Mouse (Mus musculus): Measurements from ENCODE around the gene Rac2.

Gene Rac2

GRCm38 (mm10) chr15:78591680-78592451 lies 19.3 kb upstream of the Rac2 start:
- in situ Hi-C loops (cut with MboI; ENCODE audit: low pct_unique_long_range_greater_than_20kb in 1 of 2, low sequenced_read_pairs in 2 of 2, unreplicated experiment in 1 of 2) = no loop called here

GRCm38 (mm10) chr15:78590785-78591184 lies 18.2 kb upstream of the Rac2 start:
- in situ Hi-C loops (cut with MboI; ENCODE audit: low pct_unique_long_range_greater_than_20kb in 1 of 2, low sequenced_read_pairs in 2 of 2, unreplicated experiment in 1 of 2) = no loop called here

- in situ Hi-C loops (cut with MboI; ENCODE audit: low pct_unique_long_range_greater_than_20kb in 1 of 2, low sequenced_read_pairs in 2 of 2, unreplicated experiment in 1 of 2) = loop anchor here in 1 of 2 experiments (5.0 kb wide), 1 partner anchor 43 kb away; no protein-coding TSS in a partner anchor
Measured at GRCm38 (mm10) chr15:78589936-78590335, 17.4 kb upstream of the Rac2 start.

GRCm38 (mm10) chr15:78588900-78589299 lies 16.3 kb upstream of the Rac2 start:
- in situ Hi-C loops (cut with MboI; ENCODE audit: low pct_unique_long_range_greater_than_20kb in 1 of 2, low sequenced_read_pairs in 2 of 2, unreplicated experiment in 1 of 2) = loop anchor here in 1 of 2 experiments (5.0 kb wide), 1 partner anchor 42 kb away; no protein-coding TSS in a partner anchor

- in situ Hi-C loops (cut with MboI; ENCODE audit: low pct_unique_long_range_greater_than_20kb in 1 of 2, low sequenced_read_pairs in 2 of 2, unreplicated experiment in 1 of 2) = loop anchor here in 1 of 2 experiments (5.0 kb wide), 1 partner anchor 41 kb away; no protein-coding TSS in a partner anchor
Measured at GRCm38 (mm10) chr15:78588049-78588448, 15.5 kb upstream of the Rac2 start.

DNA sequence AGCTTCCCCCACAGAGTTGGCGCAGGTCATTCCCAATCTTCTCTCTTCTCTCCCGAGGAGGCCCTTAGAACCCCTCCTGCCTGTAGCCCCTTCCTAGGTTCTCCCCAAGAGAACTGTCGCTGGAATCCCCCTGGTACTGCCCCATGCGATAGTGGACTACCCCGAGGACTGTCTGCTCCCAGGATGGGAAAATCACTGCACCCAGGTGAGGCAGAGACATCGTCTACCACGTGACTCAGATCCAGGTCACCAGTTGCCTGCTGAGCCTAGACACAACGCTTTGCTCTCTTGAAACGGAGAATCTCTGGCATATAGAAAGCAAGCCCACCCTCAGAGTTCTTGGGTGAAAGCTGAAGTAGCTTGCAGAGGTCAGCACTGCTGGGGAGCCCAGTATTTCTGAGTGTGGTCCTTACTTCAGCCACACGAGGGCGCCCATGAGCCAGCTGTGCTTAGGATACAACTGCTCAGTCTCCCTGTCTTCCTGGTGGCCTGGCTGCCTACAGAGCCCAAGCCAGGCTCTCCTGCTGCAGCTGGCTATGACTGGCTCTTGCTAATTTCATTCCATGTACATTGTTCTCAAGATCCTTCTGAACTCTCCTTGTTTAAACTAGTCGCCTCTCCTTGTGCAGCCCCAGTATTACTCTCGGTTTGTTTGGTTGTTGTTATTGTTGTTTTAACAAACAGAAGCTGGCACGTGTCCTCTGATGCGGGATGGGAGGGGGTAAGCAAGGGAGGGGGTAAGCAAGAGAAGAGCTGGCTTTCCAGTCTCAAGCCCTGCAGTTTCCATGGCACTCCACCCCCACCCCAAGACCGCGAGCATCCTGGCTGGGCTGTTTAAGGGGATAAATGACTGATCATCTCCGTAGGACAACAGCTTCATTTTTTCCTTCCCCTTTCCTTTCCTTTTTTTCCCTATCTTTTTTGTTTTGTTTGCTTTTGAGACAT lies 14.7 kb upstream of the Rac2 start:
- in situ Hi-C loops (cut with MboI; ENCODE audit: low pct_unique_long_range_greater_than_20kb in 1 of 2, low sequenced_read_pairs in 2 of 2, unreplicated experiment in 1 of 2) = loop anchor here in 1 of 2 experiments (5.0 kb wide), 1 partner anchor 40 kb away; no protein-coding TSS in a partner anchor

DNA sequence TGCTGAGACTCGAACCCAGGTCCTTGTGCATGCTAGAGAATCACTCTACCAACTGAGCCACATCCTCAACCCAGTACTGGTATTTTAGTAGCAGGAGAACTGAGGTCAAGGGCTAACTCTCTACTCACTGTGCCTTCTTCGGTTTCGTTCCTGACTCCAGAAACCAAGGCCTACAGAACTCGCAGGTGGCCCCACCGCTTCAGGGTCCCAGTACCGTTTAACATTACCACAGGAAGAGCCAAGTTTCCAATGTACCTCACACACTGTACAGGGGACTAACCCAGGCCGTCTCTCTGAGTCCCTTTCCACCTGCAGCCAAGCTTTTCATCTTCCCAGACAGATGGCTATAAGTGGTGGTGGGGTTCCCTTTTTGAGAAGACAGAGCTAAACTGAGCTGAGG lies 12.8 kb upstream of the Rac2 start:
- in situ Hi-C loops (cut with MboI; ENCODE audit: low pct_unique_long_range_greater_than_20kb in 1 of 2, low sequenced_read_pairs in 2 of 2, unreplicated experiment in 1 of 2) = loop anchor here in 1 of 2 experiments (5.0 kb wide), 1 partner anchor 38 kb away; no protein-coding TSS in a partner anchor

DNA sequence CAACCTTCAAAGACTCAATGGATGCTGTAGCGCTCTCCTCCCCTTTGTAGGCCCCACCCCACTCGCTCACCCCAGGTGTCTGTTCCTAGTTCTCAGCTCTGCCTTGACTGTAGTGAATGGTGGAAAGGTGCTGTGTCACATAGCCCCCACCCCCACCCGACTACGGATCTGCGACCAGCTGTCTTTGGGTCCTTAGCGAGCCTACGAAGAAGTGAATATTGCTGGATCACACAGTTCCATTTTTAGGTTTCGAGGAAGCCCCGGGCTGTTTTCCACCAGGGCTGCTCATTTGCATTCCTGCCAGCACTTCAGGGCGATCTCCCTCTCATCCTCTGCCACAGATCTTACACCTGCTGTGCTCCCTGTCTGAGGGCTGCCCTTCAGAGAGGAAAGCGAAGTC lies 10.8 kb upstream of the Rac2 start:
- in situ Hi-C loops (cut with MboI; ENCODE audit: low pct_unique_long_range_greater_than_20kb in 1 of 2, low sequenced_read_pairs in 2 of 2, unreplicated experiment in 1 of 2) = no loop called here

DNA sequence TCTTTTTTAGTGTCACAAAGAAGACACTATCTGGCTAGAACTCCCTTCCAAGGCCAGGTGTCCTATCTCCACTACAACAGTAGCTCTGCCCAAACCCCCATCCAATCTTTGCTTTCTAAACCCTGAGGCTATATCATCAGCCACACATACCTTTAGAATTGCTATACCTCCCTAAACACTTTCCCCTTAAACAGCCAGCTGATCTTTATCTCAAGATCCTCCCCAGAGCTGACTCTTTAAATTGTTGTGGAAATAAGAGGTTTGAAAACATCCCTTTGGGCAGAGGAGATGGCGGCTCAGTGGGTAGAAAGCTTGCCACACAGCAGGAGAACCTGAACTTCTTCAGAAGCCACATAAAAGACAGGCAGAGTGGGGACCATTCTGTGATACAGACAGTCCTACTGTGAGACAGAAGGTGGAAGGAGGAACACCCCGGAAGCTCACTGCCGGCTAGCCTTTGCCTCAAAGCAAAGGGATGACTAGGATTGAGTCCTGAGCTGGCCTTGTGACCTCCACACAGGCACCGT lies 3.8 kb upstream of the Rac2 start:
- in situ Hi-C loops (cut with MboI; ENCODE audit: low pct_unique_long_range_greater_than_20kb in 1 of 2, low sequenced_read_pairs in 2 of 2, unreplicated experiment in 1 of 2) = no loop called here

DNA sequence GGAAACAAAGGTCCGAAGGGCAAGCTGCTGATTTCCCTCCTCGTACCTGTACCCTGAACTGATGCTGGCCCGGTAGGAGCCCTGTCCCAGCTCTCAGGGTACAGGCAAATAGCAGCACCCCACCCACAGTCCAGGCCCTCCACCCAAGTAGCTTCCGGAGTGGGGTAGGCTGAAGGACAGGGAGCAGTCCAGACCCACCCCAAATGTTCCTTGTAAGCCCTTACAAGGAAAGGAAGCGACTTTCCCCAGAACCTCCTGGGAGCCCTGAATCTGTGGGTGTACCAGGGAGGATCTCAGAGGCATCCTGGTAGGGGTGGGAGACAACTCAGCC lies 348 bp downstream of the Rac2 start:
- in situ Hi-C loops (cut with MboI; ENCODE audit: low pct_unique_long_range_greater_than_20kb in 1 of 2, low sequenced_read_pairs in 2 of 2, unreplicated experiment in 1 of 2) = no loop called here

- in situ Hi-C loops (cut with MboI; ENCODE audit: low pct_unique_long_range_greater_than_20kb in 1 of 2, low sequenced_read_pairs in 2 of 2, unreplicated experiment in 1 of 2) = no loop called here
Measured at GRCm38 (mm10) chr15:78571554-78572269, 871 bp downstream of the Rac2 start.

DNA sequence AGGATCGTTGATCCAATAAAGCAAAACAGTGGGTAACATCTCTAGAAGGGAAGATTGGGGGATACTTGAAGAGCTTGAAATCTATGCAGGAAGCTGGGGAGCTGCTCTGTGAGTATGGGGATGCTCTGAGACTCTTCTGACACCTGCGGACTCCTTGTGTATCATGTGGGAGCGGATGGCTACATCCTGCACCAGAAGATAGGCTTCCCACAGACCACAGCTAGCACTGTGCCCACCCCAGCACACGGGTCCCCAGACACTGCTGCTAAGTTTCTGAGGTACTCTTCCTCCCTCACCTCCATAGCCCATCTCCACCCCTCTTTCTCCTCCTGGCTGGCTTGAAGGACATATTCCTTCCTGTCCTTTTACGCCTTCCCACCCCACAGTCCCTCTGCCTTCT lies 2.4 kb downstream of the Rac2 start:
- in situ Hi-C loops (cut with MboI; ENCODE audit: low pct_unique_long_range_greater_than_20kb in 1 of 2, low sequenced_read_pairs in 2 of 2, unreplicated experiment in 1 of 2) = no loop called here

- in situ Hi-C loops (cut with MboI; ENCODE audit: low pct_unique_long_range_greater_than_20kb in 1 of 2, low sequenced_read_pairs in 2 of 2, unreplicated experiment in 1 of 2) = no loop called here
Measured at GRCm38 (mm10) chr15:78567608-78568120, 4.9 kb downstream of the Rac2 start.

DNA sequence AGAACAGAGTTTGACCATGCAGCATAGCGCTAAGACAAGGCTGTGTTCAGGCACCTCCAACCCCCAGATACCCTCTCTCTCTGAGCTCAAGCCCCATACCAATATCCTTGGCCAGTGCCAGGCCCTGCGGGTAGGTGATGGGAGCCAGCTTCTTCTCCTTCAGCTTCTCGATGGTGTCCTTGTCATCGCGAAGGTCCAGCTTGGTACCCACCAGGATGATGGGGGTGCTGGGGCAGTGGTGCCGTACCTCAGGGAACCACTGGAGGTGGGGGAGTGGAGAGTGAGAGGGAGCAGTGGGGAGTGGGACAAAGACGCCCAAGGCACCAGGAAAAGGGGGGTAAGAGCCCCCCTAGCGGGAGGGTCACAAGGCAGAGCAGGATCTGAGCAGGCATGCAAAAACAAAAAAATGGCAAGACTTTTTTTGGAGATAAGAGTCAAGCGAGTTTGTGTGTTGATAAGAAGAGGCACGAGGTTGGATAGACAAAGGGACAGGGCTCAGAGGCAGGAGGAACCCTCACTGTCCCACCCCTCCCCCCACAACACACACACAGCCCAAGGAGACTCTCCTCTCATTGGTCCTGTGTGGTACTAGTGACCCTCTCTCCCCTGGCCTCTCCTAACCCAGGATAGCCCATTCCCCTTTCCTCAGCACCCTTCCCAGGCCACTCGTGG lies 7.7 kb downstream of the Rac2 start:
- in situ Hi-C loops (cut with MboI; ENCODE audit: low pct_unique_long_range_greater_than_20kb in 1 of 2, low sequenced_read_pairs in 2 of 2, unreplicated experiment in 1 of 2) = no loop called here

DNA sequence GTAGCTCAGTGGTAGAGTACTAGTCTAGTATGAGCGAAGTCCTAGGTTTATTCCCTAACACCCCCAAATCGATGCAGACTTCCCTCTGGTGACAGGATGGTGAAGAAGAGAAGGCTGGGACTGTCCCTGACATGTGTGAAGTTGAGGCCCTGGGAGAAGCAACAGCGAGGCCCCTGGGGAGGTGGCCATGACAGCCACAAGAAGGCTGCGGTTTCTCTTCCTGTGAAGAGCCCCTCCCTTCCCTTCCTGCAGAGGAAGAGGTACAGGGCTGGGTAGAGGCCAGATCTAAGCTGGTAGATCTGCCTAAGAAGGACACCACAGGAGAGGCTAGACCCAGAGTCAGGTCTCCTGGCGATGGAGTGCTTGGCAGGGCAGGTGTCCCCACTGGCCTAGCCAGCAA lies 8.6 kb downstream of the Rac2 start:
- in situ Hi-C loops (cut with MboI; ENCODE audit: low pct_unique_long_range_greater_than_20kb in 1 of 2, low sequenced_read_pairs in 2 of 2, unreplicated experiment in 1 of 2) = no loop called here

DNA sequence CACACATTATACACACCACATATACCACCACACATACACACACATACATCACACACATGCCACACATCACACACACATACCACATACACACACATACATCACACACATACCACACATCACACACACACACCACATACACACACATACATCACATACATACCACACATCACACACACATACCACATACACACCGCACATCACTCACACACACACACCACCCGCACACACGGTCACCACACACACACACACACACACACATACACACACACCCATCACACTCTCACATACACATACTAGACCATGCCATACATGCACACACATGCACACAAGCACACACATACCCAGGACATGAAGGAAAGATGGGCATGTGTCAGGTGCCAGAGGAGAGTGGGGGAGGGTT lies 9.2 kb downstream of the Rac2 start:
- in situ Hi-C loops (cut with MboI; ENCODE audit: low pct_unique_long_range_greater_than_20kb in 1 of 2, low sequenced_read_pairs in 2 of 2, unreplicated experiment in 1 of 2) = no loop called here

DNA sequence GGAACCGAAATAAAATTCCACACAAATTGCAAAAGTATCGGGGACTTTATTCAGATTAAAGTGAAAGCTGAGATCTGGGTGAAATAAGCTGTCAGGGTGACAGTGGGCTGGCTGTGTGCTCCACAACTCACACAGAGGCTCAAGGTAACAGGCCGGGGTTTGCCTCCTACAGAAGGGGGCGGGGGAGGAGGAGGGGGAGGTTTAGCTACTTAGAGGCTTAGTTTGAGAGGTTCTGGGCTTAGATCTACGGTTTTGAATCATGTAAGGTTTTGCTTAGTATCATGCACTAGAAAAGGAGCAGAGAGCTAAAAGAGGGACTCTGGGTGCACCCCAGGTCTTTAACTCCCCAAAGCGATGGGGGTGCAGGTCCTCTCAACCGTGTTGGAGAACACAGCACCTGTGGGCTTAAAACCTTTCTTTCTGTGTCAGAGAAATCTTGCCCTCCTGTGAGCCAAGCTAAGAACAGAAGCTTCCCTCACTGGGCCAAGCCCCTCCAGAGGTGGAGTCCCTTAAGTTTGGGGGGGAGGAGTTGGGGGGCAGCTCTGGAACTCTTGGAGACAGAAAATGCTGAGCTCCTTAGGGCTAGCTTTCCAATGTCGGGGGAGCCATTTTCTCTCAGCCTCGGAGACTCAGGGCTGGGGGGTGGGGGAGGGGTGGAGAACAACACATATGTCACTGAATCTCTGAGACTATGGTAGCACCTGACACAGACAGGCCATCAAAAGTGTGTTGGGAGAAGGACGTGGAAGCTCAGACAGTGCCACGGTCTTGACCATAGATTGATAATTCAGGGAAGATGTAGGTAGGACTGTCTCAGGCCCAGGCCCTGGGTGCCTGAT lies 13.2 kb downstream of the Rac2 start:
- in situ Hi-C loops (cut with MboI; ENCODE audit: low pct_unique_long_range_greater_than_20kb in 1 of 2, low sequenced_read_pairs in 2 of 2, unreplicated experiment in 1 of 2) = no loop called here
